Mouse (Mus musculus) bone marrow macrophage, adult 2 months (primary cell): Measurements from ENCODE around the gene Fgfr2. TPM values are rescaled to one million over a fixed set of nuclear protein-coding genes. Genes with fewer than 3 reads are reported as not detected.

Experiments used
- H3K27ac ChIP-seq: 2 replicates; pipeline ENCODE4 v1.5.1; 2012; ENCODE audit warnings: low read depth, low read length; ENCODE audit not compliant: insufficient read depth
- H3K4me1 ChIP-seq: 2 replicates; pipeline ENCODE4 v1.6.1; 2012; ENCODE audit warnings: low read length; ENCODE audit not compliant: control insufficient read depth, insufficient read depth
- H3K4me3 ChIP-seq: 2 replicates; pipeline ENCODE4 v1.5.1; 2012; ENCODE audit warnings: mild to moderate bottlenecking, low read length, moderate library complexity; ENCODE audit not compliant: insufficient read depth
- CTCF ChIP-seq: IDR thresholded peaks from 2 replicates; pipeline ENCODE4 v1.5.1; 2012; ENCODE audit warnings: low read depth, mild to moderate bottlenecking, low read length, moderate library complexity
- POLR2A ChIP-seq: IDR thresholded peaks from 2 replicates; pipeline ENCODE4 v1.6.1; 2012; ENCODE audit warnings: mild to moderate bottlenecking, low read depth, low read length, borderline replicate concordance
- polyA plus RNA-seq: library from polyadenylated mRNA; stranded (reverse); fragments of >200 nt; gene quantifications from 2 replicates; pipeline ENCODE4 v1.2.4, GENCODE M21; 2012; ENCODE audit not compliant: missing spikeins, insufficient read depth, insufficient read length

Fgfr2 gene
- polyA plus RNA-seq, 1 experiment: 0.27 TPM

DNA sequence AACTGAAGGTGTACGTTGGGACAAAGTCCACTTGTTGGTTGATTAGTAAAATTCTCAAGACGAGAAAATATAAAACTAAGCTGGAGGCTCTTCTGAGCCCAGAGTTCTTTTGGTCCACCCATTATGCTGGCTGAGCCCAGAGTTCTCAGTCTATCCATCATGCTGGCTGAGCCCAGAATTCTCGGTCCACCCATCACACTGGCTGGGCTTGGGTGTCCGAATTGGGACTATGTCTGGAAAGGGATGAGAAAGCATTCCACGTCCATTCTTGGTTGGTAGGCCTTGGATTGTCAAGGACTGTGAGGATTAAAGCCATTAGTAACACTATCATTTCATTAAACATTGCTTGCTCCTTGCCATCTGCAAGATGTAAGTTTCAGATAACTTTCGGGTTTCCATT lies 767.4 kb downstream of the Fgfr2 start:
- no peak overlapping the region for H3K27ac ChIP-seq
- no peak overlapping the region for H3K4me3 ChIP-seq
- 0 out of 2 replicates have a peak, but pooled peaks cover 3% of the 10 kb centered on the region for H3K4me1 ChIP-seq
- no peak for TF ChIP-seq CTCF
- TF ChIP-seq POLR2A: no peak

DNA sequence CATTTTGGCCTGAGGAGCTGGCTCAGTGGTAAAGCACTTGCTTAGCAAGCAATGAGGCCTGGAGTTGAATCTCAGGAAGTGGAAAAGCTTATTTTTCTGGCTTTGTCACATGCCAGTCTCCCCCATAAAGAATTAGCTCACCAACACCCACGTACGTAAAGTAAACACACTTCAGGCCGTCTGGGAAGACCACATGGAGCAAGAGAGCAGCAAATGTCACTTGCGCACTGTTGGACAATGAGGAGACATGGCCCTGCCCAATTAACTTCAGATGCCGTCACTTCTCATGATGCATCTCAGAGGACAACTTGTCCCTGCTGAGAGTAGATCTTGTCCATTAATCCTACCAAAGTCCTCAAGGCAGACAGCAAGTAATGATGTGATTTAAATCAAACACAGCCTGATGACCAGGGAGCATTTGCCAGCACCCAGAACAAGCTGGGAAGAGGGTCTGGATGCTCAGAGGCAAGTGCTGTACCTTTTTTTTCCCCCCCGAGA lies 774.0 kb downstream of the Fgfr2 start:
- Histone ChIP-seq H3K27ac (no peak overlapping the region), H3K4me3 (no peak overlapping the region), H3K4me1 (no peaks in the 10 kb centered on the region)
- TF ChIP-seq POLR2A: no peak
- TF ChIP-seq CTCF: no peak

GRCm38 (mm10) chr7:132347273-132348045 lies 775.7 kb downstream of the Fgfr2 start:
- TF ChIP-seq POLR2A: no peak
- Histone ChIP-seq H3K4me3 (no peak overlapping the region), H3K27ac (no peak overlapping the region), H3K4me1 (no peaks in the 10 kb centered on the region)

DNA sequence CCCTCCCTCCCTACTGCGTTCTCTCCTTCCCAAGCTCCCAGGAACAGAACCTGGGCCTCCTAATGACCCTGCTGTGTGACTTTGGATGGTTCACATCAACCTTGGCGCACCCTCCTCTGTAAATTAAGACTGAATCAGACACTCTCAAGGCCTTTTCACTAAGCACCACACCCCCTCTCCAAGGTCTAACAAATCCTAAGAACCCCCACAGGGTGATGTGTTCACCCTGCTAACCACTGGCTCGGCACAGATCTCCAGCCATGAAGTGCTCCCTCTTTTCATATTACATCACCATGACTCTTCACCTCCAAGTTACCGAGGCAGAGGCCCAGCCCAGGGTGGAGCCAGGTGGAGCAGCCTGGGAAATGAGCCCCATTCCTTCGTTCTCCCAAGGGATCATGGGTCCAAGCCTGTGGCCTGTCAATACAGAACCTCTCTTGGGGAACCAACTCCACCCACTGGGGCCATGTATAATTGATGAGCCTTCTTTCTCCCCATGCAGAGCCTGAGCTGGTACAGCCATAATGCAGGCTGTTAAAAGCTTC lies 777.6 kb downstream of the Fgfr2 start:
- no peaks in the 10 kb centered on the region for H3K4me1 ChIP-seq
- TF ChIP-seq POLR2A (no peak), CTCF (no peak)
- no peak overlapping the region for H3K4me3 ChIP-seq
- no peak overlapping the region for H3K27ac ChIP-seq

DNA sequence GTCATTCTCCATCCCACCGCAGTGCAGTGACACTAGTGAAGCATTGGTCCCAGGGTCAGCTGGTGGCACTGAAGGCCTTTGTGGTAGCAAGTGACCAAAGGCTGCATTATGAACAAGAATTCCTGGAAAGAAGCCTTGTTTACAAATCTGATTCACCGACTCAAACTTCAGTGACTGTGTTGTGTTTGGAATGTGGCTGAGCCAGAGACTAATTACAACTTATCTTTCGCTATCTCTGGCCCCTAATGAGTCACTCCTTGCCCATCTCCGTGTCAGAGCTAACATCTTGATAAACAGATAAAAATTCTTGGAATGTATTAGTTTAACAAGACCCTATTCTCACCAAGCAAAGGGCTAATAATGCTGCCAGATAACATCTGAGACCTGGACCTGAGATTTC lies 778.5 kb downstream of the Fgfr2 start:
- TF ChIP-seq POLR2A: no peak
- TF ChIP-seq CTCF: no peak
- no peak overlapping the region for H3K27ac ChIP-seq
- H3K4me1 ChIP-seq: no peaks in the 10 kb centered on the region

GRCm38 (mm10) chr7:132343900-132344299 lies 779.2 kb downstream of the Fgfr2 start:
- no peaks in the 10 kb centered on the region for H3K4me1 ChIP-seq
- H3K27ac ChIP-seq: no peak overlapping the region
- TF ChIP-seq CTCF (no peak), POLR2A (no peak)
- H3K4me3 ChIP-seq: no peak overlapping the region

More for the DNA sequence above, 778.5 kb downstream of the Fgfr2 start:
- no peak overlapping the region for H3K4me3 ChIP-seq

GRCm38 (mm10) chr7:132343146-132343545 lies 780.0 kb downstream of the Fgfr2 start:
- H3K4me1 ChIP-seq: no peaks in the 10 kb centered on the region

DNA sequence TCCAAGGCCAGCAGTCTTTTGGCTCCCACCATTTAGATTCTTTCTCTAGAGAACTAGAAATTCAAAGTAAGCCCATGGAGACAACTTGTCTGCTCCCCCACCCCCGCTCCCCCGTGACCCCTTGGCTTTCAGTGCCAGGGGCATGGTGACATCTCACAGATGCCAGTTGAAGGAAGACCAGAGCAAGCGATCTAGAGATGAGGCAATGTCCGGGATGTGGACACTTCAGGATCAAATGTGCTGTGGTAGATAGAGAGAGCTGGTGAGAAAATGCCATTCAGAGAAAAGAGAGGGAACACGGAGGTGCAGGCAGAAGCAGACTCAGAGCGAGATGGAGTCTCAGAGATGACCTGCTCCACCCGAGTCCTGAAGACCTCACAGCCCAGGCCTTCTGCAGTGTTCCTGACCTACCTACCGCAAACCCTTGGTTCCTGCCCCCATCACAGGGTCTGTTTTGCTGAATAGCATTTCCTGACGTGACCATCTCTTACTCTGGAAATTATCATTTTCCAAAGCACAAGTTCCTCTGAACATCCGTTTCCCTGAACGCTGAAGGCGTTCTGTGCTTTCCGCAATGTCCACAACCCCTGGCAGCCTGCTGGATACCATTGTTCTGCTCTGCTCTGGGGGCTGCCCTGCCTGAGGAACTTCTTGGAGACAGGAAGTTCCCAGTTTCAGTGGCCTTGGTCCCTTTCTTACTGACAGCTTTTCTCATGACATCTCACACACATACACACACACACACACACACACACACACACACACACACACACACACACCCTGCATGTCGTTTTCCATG lies 783.9 kb downstream of the Fgfr2 start:
- no peak overlapping the region for H3K4me3 ChIP-seq
- TF ChIP-seq POLR2A (no peak), CTCF (no peak)
- H3K27ac ChIP-seq: no peak overlapping the region
- H3K4me1 ChIP-seq: no peaks in the 10 kb centered on the region

More at GRCm38 (mm10) chr7:132343146-132343545, 780.0 kb downstream of the Fgfr2 start:
- Histone ChIP-seq H3K27ac (no peak overlapping the region), H3K4me3 (no peak overlapping the region)
- no peak for TF ChIP-seq POLR2A
- TF ChIP-seq CTCF: no peak

GRCm38 (mm10) chr7:132338350-132338749 lies 784.8 kb downstream of the Fgfr2 start:
- Histone ChIP-seq H3K4me1 (no peaks in the 10 kb centered on the region), H3K27ac (no peak overlapping the region), H3K4me3 (no peak overlapping the region)
- no peak for TF ChIP-seq POLR2A
- no peak for TF ChIP-seq CTCF
